Mouse (Mus musculus): ENCODE results near the gene Gtpbp3. TPM values are rescaled to one million over a fixed set of nuclear protein-coding genes. Genes with fewer than 3 reads are reported as not detected.
"Not testable (repeated sequence)": the region's sequence is repeated elsewhere in the genome, so short reads cannot be mapped to it uniquely, and the experiment has no call there.

Gene Gtpbp3
- polyA plus RNA-seq, 1 experiment from 2014 or later, result 14.8 TPM

DNA sequence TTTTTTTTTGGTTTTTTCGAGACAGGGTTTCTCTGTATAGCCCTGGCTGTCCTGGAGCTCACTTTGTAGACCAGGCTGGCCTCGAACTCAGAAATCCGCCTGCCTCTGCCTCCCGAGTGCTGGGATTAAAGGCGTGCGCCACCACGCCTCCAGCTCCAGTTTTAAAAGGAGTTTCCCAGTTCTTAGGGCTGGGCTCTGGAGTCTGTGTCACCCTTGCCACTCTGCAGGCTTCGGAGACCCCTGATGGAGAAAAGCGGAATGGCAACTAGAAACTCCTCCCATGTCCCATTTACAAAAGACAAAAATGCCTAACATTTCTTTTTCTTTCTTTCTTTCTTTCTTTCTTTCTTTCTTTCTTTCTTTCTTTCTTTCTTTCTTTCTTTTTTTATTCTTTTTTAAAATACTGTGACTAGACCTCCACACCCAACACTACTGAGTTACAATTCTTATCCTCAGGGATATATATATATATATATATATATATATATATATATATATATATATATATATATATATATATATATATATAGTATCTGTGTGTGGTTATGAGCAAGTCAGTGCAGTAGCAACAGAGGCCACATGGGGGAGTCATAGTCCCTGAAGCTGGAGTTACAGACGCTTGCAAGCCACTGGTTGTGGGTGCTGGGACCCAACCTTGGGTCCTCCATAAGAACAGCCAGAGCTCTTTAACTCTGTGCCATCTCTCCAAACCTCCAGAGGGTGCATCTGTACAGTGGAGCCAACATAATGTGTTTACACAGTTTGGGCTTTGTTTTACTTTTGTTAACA is 31.3 kb downstream of the Gtpbp3 start:
- not testable (repeated sequence) for H3K27ac ChIP-seq (ENCODE audit: low read length); ATAC-seq (ENCODE audit: insufficient read depth, low FRiP score)
- 49% methylated on average over 9 of the region's 10 CpGs for WGBS

DNA sequence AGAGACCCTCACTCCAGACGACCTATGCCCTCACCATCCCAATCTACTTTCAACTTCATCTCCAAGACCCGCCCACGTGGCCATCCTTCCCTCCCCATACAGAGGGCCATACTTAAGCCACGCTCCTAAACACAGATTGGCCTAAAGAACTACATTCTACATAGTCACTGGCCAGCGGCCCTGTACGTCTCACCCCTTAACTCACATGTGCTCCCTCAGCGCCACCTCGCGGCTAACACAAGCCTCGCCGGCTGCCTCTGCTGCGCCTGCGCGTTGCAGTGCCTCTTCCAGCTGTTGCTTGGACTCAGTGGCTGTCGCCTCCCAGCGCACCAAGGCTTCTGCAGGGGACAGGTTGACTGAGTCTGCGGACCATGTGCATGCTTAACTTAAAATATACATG is 33.7 kb downstream of the Gtpbp3 start:
- peaks cover 7% of the 10 kb centered on the region; the same call in 1 of the 2 replicates for H3K4me1 ChIP-seq (ENCODE audit: control insufficient read depth, insufficient read depth, low read length)
- peaks cover 12% of the 10 kb centered on the region for H3K27me3 ChIP-seq (ENCODE audit: control insufficient read depth, insufficient read depth, low read length)
- 6% methylated on average over 17 of the region's 17 CpGs for WGBS
- no peaks in the 10 kb centered on the region for H3K9me3 ChIP-seq (replicated peaks; ENCODE audit: control insufficient read depth, low read length)
- no peaks in the 10 kb centered on the region for H3K36me3 ChIP-seq (ENCODE audit: control insufficient read depth, insufficient read depth, low read length)
- no peak overlapping the region for H3K4me3 ChIP-seq (replicated peaks; ENCODE audit: low read length)
- peak; percentile 89 for ATAC-seq (ENCODE audit: insufficient read depth, low FRiP score)
- H3K9ac ChIP-seq (ENCODE audit: low read length), result peak overlapping the region; percentile 11
- no peak overlapping the region for H3K27ac ChIP-seq (ENCODE audit: low read length)
- peak overlapping the region; percentile 34 for H3K4me2 ChIP-seq (ENCODE audit: low read depth, low read length)

More for the DNA sequence above, 31.3 kb downstream of the Gtpbp3 start:
- H3K27me3 ChIP-seq (ENCODE audit: control insufficient read depth, insufficient read depth, low read length); H3K4me2 ChIP-seq (ENCODE audit: low read depth, low read length); H3K36me3 ChIP-seq (ENCODE audit: control insufficient read depth, insufficient read depth, low read length); H3K9ac ChIP-seq (ENCODE audit: low read length); H3K4me1 ChIP-seq (ENCODE audit: control insufficient read depth, insufficient read depth, low read length); H3K4me3 ChIP-seq (replicated peaks; ENCODE audit: low read length); H3K9me3 ChIP-seq (replicated peaks; ENCODE audit: control insufficient read depth, low read length): not testable (repeated sequence)

DNA sequence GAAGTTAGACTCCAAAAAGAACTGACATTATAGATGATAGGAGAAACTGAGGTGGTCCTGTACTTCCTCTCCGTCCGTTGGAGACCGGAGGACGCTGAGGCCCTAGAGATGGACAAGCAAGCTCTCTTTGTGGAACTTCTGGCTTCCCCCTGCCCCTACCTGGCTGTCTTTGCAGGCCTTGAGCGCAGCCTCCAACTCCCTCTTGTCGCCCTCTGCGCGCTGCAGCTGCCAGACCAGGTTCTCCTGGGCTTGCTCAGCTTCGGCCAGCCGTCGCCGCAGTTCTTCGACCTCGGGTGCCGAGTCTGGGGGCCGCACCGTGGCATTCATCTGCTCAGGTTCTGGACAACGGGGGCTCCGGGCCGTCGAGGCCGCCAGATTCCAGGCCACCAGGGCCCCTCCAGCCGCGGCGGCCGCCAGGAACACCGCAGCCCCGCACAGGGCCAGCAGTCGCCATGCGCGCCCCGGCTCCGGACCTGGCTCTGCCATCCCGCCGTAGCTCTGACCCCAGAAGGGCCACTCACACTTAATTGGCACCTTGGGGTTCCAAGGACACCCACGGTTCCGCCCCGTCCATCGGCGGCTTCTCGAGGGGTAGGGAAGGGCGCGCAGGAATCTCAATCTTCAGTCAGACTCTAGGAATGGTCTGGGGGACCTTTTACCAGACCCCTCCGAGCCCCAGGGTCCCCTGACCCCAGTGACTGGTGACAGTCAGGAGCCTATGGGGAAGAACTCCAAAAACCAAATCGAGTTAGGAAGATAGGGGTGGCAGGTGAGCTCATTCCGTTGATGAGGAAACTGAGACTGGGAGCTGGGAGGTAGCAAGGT is 37.5 kb downstream of the Gtpbp3 start, which contains the start of gene Ccdc194:
Gene Ccdc194, minus strand, starts transcription at position 486 of the 825 bp plus-strand sequence.
- ATAC-seq (ENCODE audit: insufficient read depth, low FRiP score), result no peak
- peak within 1 kb of the TSS; percentile 60 for H3K9ac ChIP-seq (ENCODE audit: low read length)

DNA sequence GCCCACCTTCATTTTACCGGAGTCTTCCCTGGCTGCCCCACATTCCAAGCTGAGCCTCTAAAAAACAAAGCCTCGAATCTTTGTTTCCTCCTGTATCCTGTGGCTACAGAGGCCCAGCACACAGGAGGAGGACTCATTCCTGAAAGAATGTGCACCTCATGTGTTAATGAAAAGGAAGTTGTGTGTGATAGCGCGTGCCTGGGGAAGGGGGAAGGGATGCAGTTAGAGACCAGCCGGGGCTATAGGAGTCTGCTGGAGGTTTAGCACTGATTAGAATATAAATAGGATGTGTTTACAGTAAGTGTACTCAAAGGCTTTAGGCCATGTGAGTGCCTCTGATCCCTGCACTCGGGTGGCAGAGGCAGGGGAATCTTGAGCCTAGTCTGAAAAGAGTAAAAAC is 38.4 kb downstream of the Gtpbp3 start:
- no peak for ATAC-seq (ENCODE audit: insufficient read depth, low FRiP score)
- H3K27ac ChIP-seq (ENCODE audit: low read length), result no peak overlapping the region; the same call in 1 of the 2 replicates
- H3K9ac ChIP-seq (ENCODE audit: low read length), result no peak overlapping the region
- no peak overlapping the region for H3K4me2 ChIP-seq (ENCODE audit: low read depth, low read length)
- no peak overlapping the region for H3K4me3 ChIP-seq (replicated peaks; ENCODE audit: low read length)
- H3K27me3 ChIP-seq (ENCODE audit: control insufficient read depth, insufficient read depth, low read length), result peaks cover 12% of the 10 kb centered on the region
- no peaks in the 10 kb centered on the region for H3K9me3 ChIP-seq (replicated peaks; ENCODE audit: control insufficient read depth, low read length)
- 21% methylated on average over 6 of the region's 6 CpGs for WGBS
- no peaks in the 10 kb centered on the region for H3K36me3 ChIP-seq (ENCODE audit: control insufficient read depth, insufficient read depth, low read length)
- H3K4me1 ChIP-seq (ENCODE audit: control insufficient read depth, insufficient read depth, low read length), result peaks cover 19% of the 10 kb centered on the region; the same call in 1 of the 2 replicates

More for the DNA sequence above, 37.5 kb downstream of the Gtpbp3 start, which contains the start of gene Ccdc194:
- peak within 1 kb of the TSS; percentile 3; the same call in 1 of the 2 replicates for H3K27ac ChIP-seq (ENCODE audit: low read length)
- WGBS, result 24% methylated on average over 46 of the region's 46 CpGs
- H3K4me2 ChIP-seq (ENCODE audit: low read depth, low read length), result peak within 1 kb of the TSS; percentile 21; the same call in 1 of the 2 replicates
- peaks cover 19% of the 10 kb centered on the region; the same call in 1 of the 2 replicates for H3K4me1 ChIP-seq (ENCODE audit: control insufficient read depth, insufficient read depth, low read length)
- no peaks in the 10 kb centered on the region for H3K36me3 ChIP-seq (ENCODE audit: control insufficient read depth, insufficient read depth, low read length)
- peaks cover 12% of the 10 kb centered on the region for H3K27me3 ChIP-seq (ENCODE audit: control insufficient read depth, insufficient read depth, low read length)
- no peaks in the 10 kb centered on the region for H3K9me3 ChIP-seq (replicated peaks; ENCODE audit: control insufficient read depth, low read length)
- H3K4me3 ChIP-seq (replicated peaks; ENCODE audit: low read length), result peak within 1 kb of the TSS; percentile 11; the same call in 1 of the 2 replicates

DNA sequence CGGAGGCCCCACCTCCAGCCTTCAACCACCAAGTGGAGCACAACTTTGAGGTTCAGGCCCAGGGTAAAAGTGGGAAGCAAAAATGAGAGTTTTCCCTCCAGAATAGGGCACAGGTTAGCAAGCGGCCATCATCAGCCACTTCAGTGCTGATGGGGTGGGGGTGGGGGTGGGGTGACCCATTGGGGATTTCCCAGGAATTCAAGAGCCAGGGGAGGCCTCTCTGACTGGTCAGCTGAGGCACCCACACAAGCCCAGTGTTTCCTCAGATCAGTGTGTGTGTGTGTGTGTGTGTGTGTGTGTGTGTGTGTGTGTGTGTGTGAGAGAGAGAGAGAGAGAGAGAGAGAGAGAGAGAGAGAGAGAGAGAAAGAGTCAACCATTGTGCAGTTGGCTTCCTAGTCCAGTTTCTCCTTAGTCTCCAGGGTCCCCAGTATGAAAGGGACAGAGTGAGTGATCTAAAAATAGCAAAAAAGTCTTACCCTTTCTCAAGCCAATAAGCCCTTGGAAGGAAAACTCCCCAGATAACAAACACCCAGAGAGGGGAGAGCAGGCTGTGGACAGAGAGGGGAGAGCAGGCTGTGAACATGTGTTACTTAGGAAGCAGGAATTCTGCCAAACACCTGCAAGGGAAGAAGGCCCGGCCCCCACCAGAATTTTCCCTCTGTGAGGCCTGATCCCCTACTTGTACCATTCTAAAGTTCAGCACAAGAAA is 39.4 kb downstream of the Gtpbp3 start:
- Histone ChIP-seq H3K9ac (ENCODE audit: low read length) (no peak overlapping the region), H3K27me3 (ENCODE audit: control insufficient read depth, insufficient read depth, low read length) (peaks cover 12% of the 10 kb centered on the region), H3K27ac (ENCODE audit: low read length) (peak overlapping the region; percentile 3), H3K9me3 (replicated peaks; ENCODE audit: control insufficient read depth, low read length) (no peaks in the 10 kb centered on the region), H3K4me3 (replicated peaks; ENCODE audit: low read length) (no peak overlapping the region), H3K4me1 (ENCODE audit: control insufficient read depth, insufficient read depth, low read length) (peaks cover 19% of the 10 kb centered on the region; the same call in 1 of the 2 replicates), H3K4me2 (ENCODE audit: low read depth, low read length) (no peak overlapping the region), H3K36me3 (ENCODE audit: control insufficient read depth, insufficient read depth, low read length) (no peaks in the 10 kb centered on the region)
- ATAC-seq (ENCODE audit: insufficient read depth, low FRiP score), result no peak
- 60% methylated on average over 3 of the region's 3 CpGs for WGBS

DNA sequence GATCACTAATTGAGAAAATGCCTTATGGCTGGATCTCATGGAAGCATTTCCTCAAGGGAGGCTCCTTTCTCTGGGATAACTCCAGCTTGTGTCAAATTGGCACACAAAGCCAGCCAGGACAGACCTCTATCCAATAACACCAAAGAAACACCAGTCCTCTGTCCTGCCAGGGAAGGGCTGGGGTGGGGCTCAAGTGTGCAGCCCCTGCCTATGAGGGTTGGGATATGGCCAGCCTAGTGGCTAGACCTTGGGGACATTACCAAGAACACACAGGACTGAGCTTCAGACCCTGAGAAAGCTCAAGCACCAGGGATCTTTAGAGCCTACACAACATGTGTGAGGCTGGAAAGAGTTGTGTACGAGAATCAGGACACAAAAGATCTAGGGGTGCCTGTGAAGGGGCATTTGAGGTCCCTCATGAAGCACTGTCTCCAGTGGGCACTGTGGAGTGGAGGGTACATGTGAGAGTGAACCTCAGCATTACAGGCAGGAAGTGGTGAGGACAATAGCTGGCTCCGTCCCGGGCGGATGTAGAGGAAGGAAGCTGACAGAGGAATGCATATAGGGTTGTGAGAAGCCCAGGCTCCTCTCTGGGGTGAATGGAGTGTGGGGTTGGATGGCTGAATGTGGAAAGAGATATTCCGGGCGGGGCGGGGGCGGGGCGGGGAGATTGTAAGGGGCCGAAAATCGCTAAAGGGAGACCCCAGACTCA is 40.6 kb downstream of the Gtpbp3 start:
- 71% methylated on average over 11 of the region's 11 CpGs for WGBS
- no peak overlapping the region for H3K4me3 ChIP-seq (replicated peaks; ENCODE audit: low read length)
- H3K9ac ChIP-seq (ENCODE audit: low read length), result no peak overlapping the region
- peaks cover 12% of the 10 kb centered on the region for H3K27me3 ChIP-seq (ENCODE audit: control insufficient read depth, insufficient read depth, low read length)
- peak overlapping the region; percentile 76 for H3K27ac ChIP-seq (ENCODE audit: low read length)
- no peaks in the 10 kb centered on the region for H3K9me3 ChIP-seq (replicated peaks; ENCODE audit: control insufficient read depth, low read length)
- H3K36me3 ChIP-seq (ENCODE audit: control insufficient read depth, insufficient read depth, low read length), result no peaks in the 10 kb centered on the region
- ATAC-seq (ENCODE audit: insufficient read depth, low FRiP score), result peak; percentile 42; the same call in 1 of the 2 replicates
- peaks cover 19% of the 10 kb centered on the region; the same call in 1 of the 2 replicates for H3K4me1 ChIP-seq (ENCODE audit: control insufficient read depth, insufficient read depth, low read length)
- no peak overlapping the region for H3K4me2 ChIP-seq (ENCODE audit: low read depth, low read length)

DNA sequence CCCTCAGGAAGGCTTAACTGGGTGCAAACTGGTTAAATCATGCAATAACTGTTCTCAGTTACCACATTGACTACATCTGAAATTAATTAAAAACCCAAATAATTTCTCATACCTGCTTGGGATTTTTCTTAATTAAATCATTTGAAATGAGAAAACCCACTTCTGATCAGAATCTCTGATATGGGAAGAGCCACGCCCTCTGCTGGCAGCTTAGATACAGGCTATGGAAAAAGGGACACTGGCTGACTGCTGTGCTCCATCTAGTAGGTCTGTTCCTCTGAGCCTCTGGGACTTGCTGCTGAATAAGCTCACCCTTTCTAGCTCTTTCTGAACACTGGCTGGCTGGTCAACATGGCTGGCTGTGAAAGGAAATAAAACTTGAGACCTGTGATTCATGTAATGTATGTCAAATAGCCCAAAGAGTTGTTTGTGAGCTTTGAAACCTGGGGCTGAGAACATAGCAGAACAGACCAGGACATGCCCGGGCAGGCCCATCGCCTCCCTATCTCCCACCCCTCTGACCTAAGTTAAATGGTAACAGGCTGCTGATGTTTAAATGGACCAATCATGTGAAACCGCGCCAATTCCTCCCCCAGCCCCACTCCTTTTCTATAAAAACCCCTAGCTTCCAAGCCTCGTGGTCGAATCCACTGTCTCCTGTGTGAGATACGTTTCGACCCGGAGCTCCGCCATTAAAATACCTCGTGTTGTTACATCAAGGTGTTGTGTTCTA is 43.0 kb downstream of the Gtpbp3 start:
- not testable (repeated sequence) for H3K27ac ChIP-seq (ENCODE audit: low read length); H3K36me3 ChIP-seq (ENCODE audit: control insufficient read depth, insufficient read depth, low read length); H3K4me3 ChIP-seq (replicated peaks; ENCODE audit: low read length); H3K27me3 ChIP-seq (ENCODE audit: control insufficient read depth, insufficient read depth, low read length); ATAC-seq (ENCODE audit: insufficient read depth, low FRiP score); H3K9ac ChIP-seq (ENCODE audit: low read length); H3K4me2 ChIP-seq (ENCODE audit: low read depth, low read length); H3K9me3 ChIP-seq (replicated peaks; ENCODE audit: control insufficient read depth, low read length)
- WGBS, result 70% methylated on average over 5 of the region's 12 CpGs
- peaks cover 12% of the 10 kb centered on the region; the same call in 1 of the 2 replicates for H3K4me1 ChIP-seq (ENCODE audit: control insufficient read depth, insufficient read depth, low read length)

Data from stomach, embryonic 16.5 days (tissue).